Mouse (Mus musculus) lung, postnatal 0 days (tissue): ENCODE measurements at regions not wholly inside any gene's neighbourhood (a gene's known extent, or its start where the extent isn't known, plus 50 kb on each side); places are given as distances from the start of the nearest gene placed in this dataset.

ENCODE experiments used
- ATAC-seq: fragments of 200-750 bp; cut with Nextera tagmentation; 2 replicates; pipeline ENCODE4 v1.8.0; 2017; ENCODE audit warnings: moderate library complexity
- DNase-seq: peaks from one replicate; pipeline ENCODE4 v3.0.0-alpha.2; 2016; ENCODE audit warnings: low spot score
- H3K27ac ChIP-seq: fragments of 300-500 bp; sonication (generic); 2 replicates; pipeline ENCODE4 v1.5.1; 2014; ENCODE audit warnings: antibody characterized with exemption, mild to moderate bottlenecking, low read length, mixed read lengths
- H3K27me3 ChIP-seq: fragments of 300-500 bp; sonication (generic); replicated peaks from 2 replicates; pipeline ENCODE4 v1.6.1; 2014; ENCODE audit warnings: low read length, mixed read lengths; ENCODE audit not compliant: insufficient read depth
- H3K36me3 ChIP-seq: fragments of 300-500 bp; sonication (generic); 2 replicates; pipeline ENCODE4 v1.6.1; 2014; ENCODE audit warnings: low read length, mixed read lengths; ENCODE audit not compliant: insufficient read depth
- H3K4me1 ChIP-seq: fragments of 300-500 bp; sonication (generic); 2 replicates; pipeline ENCODE4 v1.6.1; 2014; ENCODE audit warnings: antibody characterized with exemption, low read depth, low read length, mixed read lengths; ENCODE audit not compliant: insufficient read depth
- H3K4me2 ChIP-seq: fragments of 300-500 bp; sonication (generic); replicated peaks from 2 replicates; pipeline ENCODE4 v1.6.1; 2014; ENCODE audit warnings: low read depth, mild to moderate bottlenecking, low read length, moderate library complexity, mixed read lengths
- H3K4me3 ChIP-seq: fragments of 300-500 bp; sonication (generic); 2 replicates; pipeline ENCODE4 v1.5.1; 2014; ENCODE audit warnings: low read depth, low read length
- H3K9ac ChIP-seq: fragments of 300-500 bp; sonication (generic); replicated peaks from 2 replicates; pipeline ENCODE4 v1.6.1; 2014; ENCODE audit warnings: low read depth, mild to moderate bottlenecking
- H3K9me3 ChIP-seq: fragments of 300-500 bp; sonication (generic); 2 replicates; pipeline ENCODE4 v1.6.1; 2016; ENCODE audit warnings: low read length, mixed read lengths
- CTCF ChIP-seq: IDR thresholded peaks from 2 replicates; pipeline ENCODE4 v1.5.1; 2016; ENCODE audit warnings: antibody characterized with exemption, mild to moderate bottlenecking
- EP300 ChIP-seq: IDR thresholded peaks from 2 replicates; pipeline ENCODE4 v1.6.1; 2016; ENCODE audit warnings: antibody characterized with exemption, mild to moderate bottlenecking, control low read depth
- WGBS: fragments of 180-500 bp; shearing (Covaris S2); extraction: QIAGEN DNeasy Blood & Tissue Kit; methylation state at CpG from one replicate; pipeline ENCODE4 v1.1.7; 2014; 5-methylcytosine and 5-hydroxymethylcytosine counted together

- H3K27ac ChIP-seq, result no peak overlapping the region
- H3K9ac ChIP-seq, result no peak overlapping the region
- no peak overlapping the region for H3K4me3 ChIP-seq
- peak overlapping the region; percentile 36; the same call in 1 of the 2 replicates for H3K4me2 ChIP-seq
- ATAC-seq (peak; percentile 56), DNase-seq (peak; percentile 28)
- TF ChIP-seq CTCF (no peak), EP300 (no peak)
- no peaks in the 10 kb centered on the region for H3K4me1 ChIP-seq
- no peaks in the 10 kb centered on the region for H3K9me3 ChIP-seq
- no peaks in the 10 kb centered on the region for H3K36me3 ChIP-seq
- 33% methylated on average over 14 of the region's 14 CpGs for WGBS
- H3K27me3 ChIP-seq, result no peaks in the 10 kb centered on the region
Measured at GRCm38 (mm10) chr9:43504270-43504932, 193.8 kb downstream of the Trim29 start.

GRCm38 (mm10) chr9:43505856-43506255 is 195.2 kb downstream of the Trim29 start:
- DNase-seq, result no peak

DNA sequence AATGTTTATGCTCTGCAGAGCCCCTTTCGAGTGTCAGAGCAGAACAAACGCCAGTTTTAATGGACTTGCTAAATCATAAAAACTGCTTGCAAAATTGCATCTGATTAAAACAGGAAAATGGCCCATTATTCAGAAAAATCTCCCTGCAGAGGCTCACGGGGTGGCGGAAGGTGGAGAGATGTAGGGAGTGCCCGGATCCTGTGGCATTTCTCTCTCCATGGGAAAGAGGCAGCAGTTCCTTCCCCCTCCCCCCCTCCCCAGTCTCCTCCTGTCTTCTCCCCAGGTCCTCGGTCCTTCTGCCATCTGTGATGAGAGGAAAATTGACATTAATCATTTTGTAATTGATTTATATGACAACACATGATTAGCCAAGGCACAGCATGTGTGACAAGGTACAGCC is 195.6 kb downstream of the Trim29 start:
- WGBS, result 41% methylated on average over 6 of the region's 6 CpGs

More at GRCm38 (mm10) chr9:43505856-43506255, 195.2 kb downstream of the Trim29 start:
- Histone ChIP-seq H3K4me2 (no peak overlapping the region), H3K9me3 (no peaks in the 10 kb centered on the region), H3K4me3 (no peak overlapping the region), H3K4me1 (no peaks in the 10 kb centered on the region), H3K27me3 (no peaks in the 10 kb centered on the region), H3K36me3 (no peaks in the 10 kb centered on the region), H3K9ac (no peak overlapping the region), H3K27ac (no peak overlapping the region)
- TF ChIP-seq CTCF (no peak), EP300 (no peak)
- ATAC-seq, result no peak
- WGBS, result 40% methylated on average over 4 of the region's 4 CpGs

DNA sequence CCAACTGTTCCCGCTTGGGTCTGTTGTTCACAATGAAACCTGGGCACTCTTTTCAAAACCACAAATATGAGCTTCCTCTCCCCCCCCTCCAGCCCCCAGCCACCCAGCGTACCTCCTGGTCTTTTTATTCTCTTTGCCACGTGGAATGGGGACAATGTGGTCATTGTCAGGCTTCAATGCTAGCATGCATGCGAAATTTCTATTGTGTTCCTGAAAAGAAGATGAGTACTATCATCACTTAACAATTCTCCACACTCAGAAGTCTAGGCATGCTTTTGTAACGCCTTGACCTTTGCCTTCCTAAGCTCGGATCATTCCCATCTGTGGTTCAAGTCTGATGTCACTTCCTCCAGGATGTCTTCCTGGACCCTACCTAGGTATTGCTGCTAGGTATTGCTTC is 202.2 kb downstream of the Trim29 start:
- 61% methylated on average over 6 of the region's 6 CpGs for WGBS

More for the DNA sequence above, 195.6 kb downstream of the Trim29 start:
- no peak overlapping the region for H3K9ac ChIP-seq
- no peak for DNase-seq
- no peak for TF ChIP-seq EP300
- TF ChIP-seq CTCF, result no peak
- H3K36me3 ChIP-seq, result no peaks in the 10 kb centered on the region
- H3K27me3 ChIP-seq, result no peaks in the 10 kb centered on the region
- no peak overlapping the region for H3K4me3 ChIP-seq
- no peaks in the 10 kb centered on the region for H3K9me3 ChIP-seq
- H3K27ac ChIP-seq, result no peak overlapping the region
- no peak overlapping the region for H3K4me2 ChIP-seq
- ATAC-seq, result no peak
- no peaks in the 10 kb centered on the region for H3K4me1 ChIP-seq

DNA sequence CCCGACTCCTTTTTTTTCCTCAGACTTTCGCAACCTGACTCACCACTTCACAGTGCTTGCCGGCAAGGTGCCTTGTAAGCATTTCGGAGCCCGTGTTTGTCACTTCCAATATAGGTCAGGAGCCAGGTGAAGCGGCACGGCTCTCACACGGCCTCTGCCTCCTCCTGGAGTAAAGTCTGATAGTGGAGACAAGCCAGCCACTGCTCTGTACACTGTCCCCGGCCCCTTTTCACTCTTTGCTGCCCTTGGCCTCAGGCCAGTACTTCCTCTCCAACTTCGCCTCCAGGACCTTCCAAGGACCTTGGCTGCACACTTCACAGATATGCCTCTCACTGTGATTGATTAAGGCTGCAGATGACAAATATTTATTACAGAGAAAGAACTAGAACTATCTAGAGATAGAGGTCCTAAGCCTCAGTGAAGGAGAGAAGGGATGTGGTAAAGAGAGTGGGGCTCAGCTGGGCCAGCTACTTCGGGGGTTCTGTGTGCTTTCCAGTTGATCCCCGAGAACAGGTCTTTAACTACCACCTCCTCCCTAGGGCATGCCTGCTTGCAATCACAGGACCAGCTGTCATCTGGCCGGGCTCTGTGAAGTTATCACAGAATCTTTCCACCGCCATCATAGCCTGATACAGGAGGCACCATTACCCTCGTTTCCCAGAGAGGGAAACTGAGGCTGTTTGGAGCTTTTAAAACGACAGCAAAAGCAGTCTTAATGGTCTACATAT is 204.2 kb downstream of the Trim29 start:
- DNase-seq, result no peak
- no peaks in the 10 kb centered on the region for H3K9me3 ChIP-seq
- H3K9ac ChIP-seq, result no peak overlapping the region
- no peak overlapping the region for H3K27ac ChIP-seq
- no peaks in the 10 kb centered on the region for H3K4me1 ChIP-seq
- no peak overlapping the region for H3K4me3 ChIP-seq
- ATAC-seq, result no peak
- H3K4me2 ChIP-seq, result no peak overlapping the region
- WGBS, result 54% methylated on average over 16 of the region's 16 CpGs
- no peaks in the 10 kb centered on the region for H3K27me3 ChIP-seq
- H3K36me3 ChIP-seq, result no peaks in the 10 kb centered on the region
- TF ChIP-seq EP300 (no peak), CTCF (no peak)

More for the DNA sequence above, 202.2 kb downstream of the Trim29 start:
- Histone ChIP-seq H3K27ac (no peak overlapping the region), H3K4me1 (no peaks in the 10 kb centered on the region), H3K36me3 (no peaks in the 10 kb centered on the region), H3K9me3 (no peaks in the 10 kb centered on the region), H3K9ac (no peak overlapping the region), H3K4me2 (no peak overlapping the region), H3K27me3 (no peaks in the 10 kb centered on the region), H3K4me3 (no peak overlapping the region)
- no peak for DNase-seq
- TF ChIP-seq CTCF, result no peak
- ATAC-seq, result no peak

DNA sequence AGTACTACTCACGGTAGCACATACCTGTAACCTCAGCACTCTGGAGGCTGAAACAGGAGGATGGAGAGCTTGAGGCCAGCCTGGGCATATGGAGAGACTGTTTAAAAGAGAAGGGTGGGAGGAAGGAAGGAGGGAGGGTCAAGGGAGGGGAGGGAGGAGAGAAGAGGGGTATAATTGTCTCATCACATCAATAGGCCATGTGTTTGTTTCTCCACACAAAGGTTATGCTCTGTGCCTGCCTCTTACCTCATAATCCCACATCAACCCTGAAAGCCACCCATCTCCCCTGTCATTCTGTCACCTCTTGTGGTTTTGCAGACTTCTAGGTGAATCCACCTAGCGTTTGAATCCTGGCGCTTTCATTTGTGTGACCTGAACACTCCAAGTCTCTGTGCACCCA is 210.3 kb downstream of the Trim29 start:
- WGBS, result 83% methylated on average over 3 of the region's 3 CpGs
- H3K9ac ChIP-seq, result no peak overlapping the region
- ATAC-seq (no peak), DNase-seq (no peak)
- no peak overlapping the region for H3K4me2 ChIP-seq
- no peaks in the 10 kb centered on the region for H3K9me3 ChIP-seq
- H3K27ac ChIP-seq, result no peak overlapping the region
- H3K36me3 ChIP-seq, result no peaks in the 10 kb centered on the region
- no peak overlapping the region for H3K4me3 ChIP-seq
- H3K4me1 ChIP-seq, result no peaks in the 10 kb centered on the region
- TF ChIP-seq EP300 (no peak), CTCF (no peak)
- H3K27me3 ChIP-seq, result no peaks in the 10 kb centered on the region
